Mouse (Mus musculus): ENCODE data around the gene Pla2g10. TPM values are rescaled to one million over a fixed set of nuclear protein-coding genes. Genes with fewer than 3 reads are reported as not detected.

Pla2g10 gene
- polyA plus RNA-seq, 1 experiment from 2014 or later, result 1.5 TPM

DNA sequence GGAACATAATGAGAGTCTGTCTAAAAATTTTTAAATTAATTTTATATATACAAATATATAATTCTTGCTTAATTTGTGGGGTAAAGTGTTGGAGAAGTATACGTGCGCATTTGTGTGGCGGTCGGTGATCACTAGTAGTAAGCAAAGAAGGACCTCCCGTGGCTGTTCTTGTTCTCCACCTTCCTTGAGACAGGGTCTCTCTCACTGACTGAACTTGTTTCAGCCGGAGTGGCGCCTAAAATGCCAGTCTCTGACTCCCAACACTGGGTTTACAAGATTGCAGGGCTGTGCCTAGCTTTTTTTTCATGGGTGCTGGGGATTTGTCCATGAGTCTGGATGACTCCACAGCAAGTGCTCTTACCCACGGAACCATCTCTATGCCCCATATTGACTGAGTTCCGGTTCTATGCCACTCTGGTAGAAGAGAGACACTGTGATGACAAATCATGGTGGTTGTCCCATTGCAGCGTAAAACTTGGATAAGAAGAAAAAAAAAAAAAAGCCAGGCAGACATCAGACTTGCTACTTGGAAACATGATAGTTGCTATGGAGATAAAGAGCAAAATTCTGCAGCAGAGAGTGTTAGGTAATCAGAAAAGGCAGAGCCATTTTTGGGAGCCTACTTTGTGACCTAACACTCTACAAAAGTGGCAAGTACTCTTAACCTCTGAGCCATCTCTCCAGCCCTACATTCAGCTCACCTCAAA is 62.2 kb downstream of the Pla2g10 start:
- Histone ChIP-seq H3K9ac (replicated peaks; ENCODE audit: low read depth) (no peak overlapping the region), H3K4me1 (ENCODE audit: insufficient read depth, low read depth, low read length) (peaks cover 7% of the 10 kb centered on the region; the same call in 1 of the 2 replicates), H3K36me3 (ENCODE audit: insufficient read depth, low read length) (peaks cover 4% of the 10 kb centered on the region; the same call in 1 of the 2 replicates), H3K4me2 (replicated peaks; ENCODE audit: low read depth, low read length) (peak overlapping the region; percentile 67), H3K4me3 (ENCODE audit: low read depth, low read length) (no peak overlapping the region), H3K27ac (ENCODE audit: low read length) (peak overlapping the region; percentile 65; the same call in 1 of the 2 replicates), H3K27me3 (replicated peaks; ENCODE audit: insufficient read depth, low read length) (no peaks in the 10 kb centered on the region), H3K9me3 (ENCODE audit: low read length) (no peaks in the 10 kb centered on the region)
- TF ChIP-seq EP300 (IDR thresholded peaks at IDR 0.05), result no peak
- TF ChIP-seq CTCF (IDR thresholded peaks at IDR 0.05), result no peak
- ATAC-seq (no peak), DNase-seq (ENCODE audit: low spot score) (peak; percentile 32)
- whole genome bisulfite sequencing, result 73% methylated on average over 10 of the region's 10 CpGs

DNA sequence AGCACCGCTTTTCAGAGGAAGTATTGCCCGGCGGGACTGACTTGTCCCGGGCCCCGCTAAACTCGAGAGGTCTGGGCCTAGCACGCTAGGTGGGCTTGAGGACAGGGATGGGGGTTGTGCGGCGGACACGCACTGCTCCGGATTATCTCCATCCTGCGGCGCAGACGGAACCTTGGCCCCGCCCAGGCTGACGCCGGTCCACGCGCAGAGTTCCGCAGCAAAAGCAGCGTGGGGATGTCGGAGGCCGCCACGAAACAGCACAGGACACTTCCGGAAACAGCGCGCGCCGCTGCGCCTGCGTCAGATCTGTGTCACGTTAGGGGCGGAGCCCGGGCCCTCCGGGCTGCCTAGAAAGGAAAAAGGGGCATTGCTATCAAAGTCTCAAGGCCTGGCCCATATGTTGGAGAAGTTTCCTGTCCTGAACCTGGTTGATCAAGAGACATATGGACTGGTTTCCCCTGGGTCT is 62.9 kb downstream of the Pla2g10 start, which contains the start of gene Parn:
Parn (minus strand) TSS at position 293 of the 466 bp plus-strand sequence.
- no peak for TF ChIP-seq CTCF (IDR thresholded peaks at IDR 0.05)
- Histone ChIP-seq H3K4me1 (ENCODE audit: insufficient read depth, low read depth, low read length) (peaks cover 5% of the 10 kb centered on the region; the same call in 1 of the 2 replicates), H3K4me3 (ENCODE audit: low read depth, low read length) (peak within 1 kb of the TSS; percentile 64), H3K27ac (ENCODE audit: low read length) (peak within 1 kb of the TSS; percentile 65; the same call in 1 of the 2 replicates), H3K4me2 (replicated peaks; ENCODE audit: low read depth, low read length) (peak within 1 kb of the TSS; percentile 67), H3K36me3 (ENCODE audit: insufficient read depth, low read length) (peaks cover 5% of the 10 kb centered on the region; the same call in 1 of the 2 replicates), H3K9me3 (ENCODE audit: low read length) (no peaks in the 10 kb centered on the region), H3K9ac (replicated peaks; ENCODE audit: low read depth) (peak within 1 kb of the TSS; percentile 47), H3K27me3 (replicated peaks; ENCODE audit: insufficient read depth, low read length) (no peaks in the 10 kb centered on the region)
- DNase-seq (ENCODE audit: low spot score) (peak; percentile 96), ATAC-seq (peak; percentile 87)
- 1% methylated on average over 35 of the region's 35 CpGs for WGBS

Other genes with a start within 250 kb of the Pla2g10 start
- gene Parn, start 62.8 kb downstream of the Pla2g10 start, polyA plus RNA-seq (2015; fragmentation: Nextera tagmentation; extraction: Ambion mirVana), result 25.0 and 28.5 TPM in 2 replicates
- gene Bfar, start 59.1 kb downstream of the Pla2g10 start, polyA plus RNA-seq (2015; fragmentation: Nextera tagmentation; extraction: Ambion mirVana), result 33.3 and 33.4 TPM in 2 replicates
- 2.8 and 3.1 TPM in 2 replicates for gene 3110001I22Rik, start 59.1 kb downstream of the Pla2g10 start, polyA plus RNA-seq (2015; fragmentation: Nextera tagmentation; extraction: Ambion mirVana)
- 28.1 TPM in 2 replicates for gene Rrn3, start 49.7 kb upstream of the Pla2g10 start, polyA plus RNA-seq (2015; fragmentation: Nextera tagmentation; extraction: Ambion mirVana)
- gene Ntan1, start 87.9 kb upstream of the Pla2g10 start, polyA plus RNA-seq (2015; fragmentation: Nextera tagmentation; extraction: Ambion mirVana), result 135 and 141 TPM in 2 replicates
- 57.0 and 59.0 TPM in 2 replicates for gene Pdxdc1, start 172.1 kb upstream of the Pla2g10 start, polyA plus RNA-seq (2015; fragmentation: Nextera tagmentation; extraction: Ambion mirVana)
- gene Mpv17l, start 172.2 kb upstream of the Pla2g10 start, polyA plus RNA-seq (2015; fragmentation: Nextera tagmentation; extraction: Ambion mirVana), result 8.0 and 11.9 TPM in 2 replicates

All from lung, postnatal 0 days (tissue).